ENCODE assay signal across 17 mouse cellular contexts in the genomic region with DNA sequence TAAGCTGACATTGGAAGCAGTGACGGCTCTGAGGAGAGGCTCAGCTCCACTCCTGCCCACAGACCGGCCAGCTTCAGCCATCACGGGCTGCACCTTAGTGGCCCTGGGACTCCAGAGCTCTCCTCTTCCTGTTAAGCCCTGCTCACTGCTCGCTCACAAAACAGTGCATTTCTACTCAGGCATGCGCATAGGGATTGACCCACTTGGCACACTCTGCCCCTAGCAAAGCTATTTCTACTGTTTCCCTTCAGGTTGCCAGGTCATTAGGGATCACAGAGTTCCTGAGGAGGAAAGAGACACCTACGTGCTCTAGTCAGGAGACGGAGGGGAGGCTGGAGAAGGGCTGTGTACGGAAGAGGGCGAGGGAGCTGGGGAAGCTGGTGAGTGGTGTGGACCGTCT. TPM values are rescaled to one million over a fixed set of nuclear protein-coding genes. Genes with fewer than 3 reads are reported as not detected.
DNase-seq lines count a peak whose midpoint lies in the region; ATAC-seq lines count a peak whose summit lies in the region.
"Had no signal": no experiment of that assay in that cellular context is flagged by ENCODE, and none has a peak within 500 bp of the region (broad histone marks: within the 10 kb centered on the region; RNA-seq: fewer than 3 reads in every experiment).

No protein-coding gene starts in this region.

- no peak overlapping the region for H3K9ac ChIP-seq in liver, embryonic 12.5 days
- H3K9ac ChIP-seq in intestine, embryonic 16.5 days (ENCODE audit: low read depth, low read length), result no peak overlapping the region
- H3K9ac ChIP-seq: embryonic facial prominence, embryonic 15.5 days; hindbrain, embryonic 13.5 days; lung, embryonic 14.5 days; stomach, embryonic 15.5 days had no signal

- H3K27ac ChIP-seq in liver, embryonic 12.5 days, result peak overlapping the region; percentile 27; the same call in 1 of the 2 replicates
- no peak overlapping the region for H3K27ac ChIP-seq in intestine, embryonic 16.5 days (ENCODE audit: low read length)
- H3K27ac ChIP-seq: embryonic facial prominence, embryonic 15.5 days; hindbrain, embryonic 13.5 days; stomach, embryonic 15.5 days had no signal

- no peak for ATAC-seq in liver, embryonic 12.5 days
- no peak for ATAC-seq in intestine, embryonic 16.5 days

- H3K4me1 ChIP-seq in liver, embryonic 12.5 days, result peaks cover 29% of the 10 kb centered on the region
- no peaks in the 10 kb centered on the region for H3K4me1 ChIP-seq in intestine, embryonic 16.5 days (ENCODE audit: control insufficient read depth, insufficient read depth, low read length)
- H3K4me1 ChIP-seq: embryonic facial prominence, embryonic 15.5 days; stomach, embryonic 15.5 days had no signal

- no peaks in the 10 kb centered on the region for H3K27me3 ChIP-seq in liver, embryonic 12.5 days (replicated peaks)
- no peaks in the 10 kb centered on the region for H3K27me3 ChIP-seq in intestine, embryonic 16.5 days (replicated peaks; ENCODE audit: control insufficient read depth, insufficient read depth, low read length)
- H3K27me3 ChIP-seq: embryonic facial prominence, embryonic 15.5 days; hindbrain, embryonic 13.5 days; stomach, embryonic 15.5 days had no signal

- H3K4me3 ChIP-seq in liver, embryonic 12.5 days, result no peak overlapping the region
- H3K4me3 ChIP-seq in intestine, embryonic 16.5 days (ENCODE audit: low read length), result no peak overlapping the region
- H3K4me3 ChIP-seq: embryonic facial prominence, embryonic 15.5 days; hindbrain, embryonic 13.5 days; stomach, embryonic 15.5 days had no signal

- H3K36me3 ChIP-seq in liver, embryonic 12.5 days, result peaks cover 51% of the 10 kb centered on the region
- H3K36me3 ChIP-seq in intestine, embryonic 16.5 days (ENCODE audit: control insufficient read depth, insufficient read depth, low read length), result peaks cover 11% of the 10 kb centered on the region; the same call in 1 of the 2 replicates

- no peak overlapping the region for H3K4me2 ChIP-seq in liver, embryonic 12.5 days
- H3K4me2 ChIP-seq in intestine, embryonic 16.5 days (ENCODE audit: low read depth, low read length), result no peak overlapping the region
- H3K4me2 ChIP-seq: embryonic facial prominence, embryonic 15.5 days; hindbrain, embryonic 13.5 days; lung, embryonic 14.5 days; stomach, embryonic 15.5 days had no signal

- no peaks in the 10 kb centered on the region for H3K9me3 ChIP-seq in liver, embryonic 12.5 days (replicated peaks)
- H3K9me3 ChIP-seq in intestine, embryonic 16.5 days (ENCODE audit: control insufficient read depth, low read length), result no peaks in the 10 kb centered on the region
- H3K9me3 ChIP-seq: embryonic facial prominence, embryonic 15.5 days; G1E; hindbrain, embryonic 13.5 days; stomach, embryonic 15.5 days had no signal

- WGBS in liver, embryonic 12.5 days (ENCODE audit: insufficient replicate concordance), result 80% methylated on average over 10 of the region's 10 CpGs
- 87% methylated on average over 10 of the region's 10 CpGs for WGBS in intestine, embryonic 16.5 days

- DNase-seq in cerebellum, adult 18-20 months, result peak; percentile 44 to 60
- no peak for DNase-seq in cerebellum, postnatal 10 days
- peak; percentile 41 for DNase-seq in kidney, adult 11 months
- no peak for DNase-seq in kidney, adult 8-10 months
- DNase-seq in Muller cell, postnatal 12 days (ENCODE audit: inconsistent ontology term), result peak; percentile 85
- DNase-seq in adipocyte (ENCODE audit: low spot score), result no peak
- DNase-seq: B cell, adult 2 months; gastrocnemius, postnatal 10 days; kidney, postnatal 14 days; lung, embryonic 14.5 days; right cerebral cortex, postnatal 4 days had no signal

RNA-seq across cellular contexts. Expression of gene Zfp839, which starts 15.9 kb away (rescaled TPM):
- 3.2 and 4.0 TPM in 2 replicates for polyA plus RNA-seq in liver, embryonic 12.5 days (2016; fragmentation: Nextera tagmentation; extraction: Ambion mirVana)
- polyA plus RNA-seq in intestine, embryonic 16.5 days (2015; fragmentation: Nextera tagmentation; extraction: Ambion mirVana), result 3.7 and 4.9 TPM in 2 replicates

RNA-seq across cellular contexts. Expression of gene Cinp, which starts 23.0 kb away (rescaled TPM):
- 99.0 and 103 TPM in 2 replicates for polyA plus RNA-seq in liver, embryonic 12.5 days (2016; fragmentation: Nextera tagmentation; extraction: Ambion mirVana)
- polyA plus RNA-seq in intestine, embryonic 16.5 days (2015; fragmentation: Nextera tagmentation; extraction: Ambion mirVana), result 65.0 and 72.7 TPM in 2 replicates

RNA-seq across cellular contexts. Expression of gene Tecpr2, which starts 23.1 kb away (rescaled TPM):
- polyA plus RNA-seq in liver, embryonic 12.5 days (2016; fragmentation: Nextera tagmentation; extraction: Ambion mirVana), result 3.4 and 3.6 TPM in 2 replicates
- polyA plus RNA-seq in intestine, embryonic 16.5 days (2015; fragmentation: Nextera tagmentation; extraction: Ambion mirVana), result 2.2 and 2.4 TPM in 2 replicates

RNA-seq across cellular contexts. Expression of gene Mok, which starts 25.2 kb away (rescaled TPM):
- polyA plus RNA-seq in liver, embryonic 12.5 days (2016; fragmentation: Nextera tagmentation; extraction: Ambion mirVana), result 0.51 and 0.63 TPM in 2 replicates
- 1.7 and 2.9 TPM in 2 replicates for polyA plus RNA-seq in intestine, embryonic 16.5 days (2015; fragmentation: Nextera tagmentation; extraction: Ambion mirVana)

Comparison
In these comparisons a context has a peak if more than half of its experiments do, and no peak if none do; other contexts are left out.
1. DNase-seq: peak in cerebellum, adult 18-20 months (2 of 2), kidney, adult 11 months (single experiment) and Muller cell, postnatal 12 days (single experiment); none in cerebellum, postnatal 10 days (0 of 2), kidney, adult 8-10 months (0 of 2) and adipocyte (single experiment).